Mouse (Mus musculus) intestine, embryonic 15.5 days (tissue): Measurements from ENCODE around the gene Tmem131. TPM values are rescaled to one million over a fixed set of nuclear protein-coding genes. Genes with fewer than 3 reads are reported as not detected.
A peak's percentile ranks its signal among the peaks of the same experiment; 100 is the strongest.

Source experiments
- ATAC-seq: fragments of 200-750 bp; cut with Nextera tagmentation; 2 replicates; pipeline ENCODE4 v1.8.0; 2017; ENCODE audit warnings: moderate TSS enrichment, moderate library complexity
- H3K27ac ChIP-seq: fragments of 300-500 bp; sonication (generic); 2 replicates; pipeline ENCODE4 v1.5.1; 2015; ENCODE audit warnings: mild to moderate bottlenecking, inconsistent platforms
- H3K27me3 ChIP-seq: fragments of 300-500 bp; sonication (generic); replicated peaks from 2 replicates; pipeline ENCODE4 v1.6.1; 2015; ENCODE audit warnings: inconsistent platforms
- H3K36me3 ChIP-seq: fragments of 300-500 bp; sonication (generic); 2 replicates; pipeline ENCODE4 v1.6.1; 2015; ENCODE audit warnings: inconsistent platforms
- H3K4me1 ChIP-seq: fragments of 300-500 bp; sonication (generic); replicated peaks from 2 replicates; pipeline ENCODE4 v1.6.1; 2015; ENCODE audit warnings: inconsistent platforms
- H3K4me2 ChIP-seq: fragments of 300-500 bp; sonication (generic); replicated peaks from 2 replicates; pipeline ENCODE4 v1.6.1; 2015; ENCODE audit warnings: mild to moderate bottlenecking, inconsistent platforms
- H3K4me3 ChIP-seq: fragments of 300-500 bp; sonication (generic); replicated peaks from 2 replicates; pipeline ENCODE4 v1.5.1; 2015; ENCODE audit warnings: inconsistent platforms
- H3K9ac ChIP-seq: fragments of 300-500 bp; sonication (generic); 2 replicates; pipeline ENCODE4 v1.6.1; 2015; ENCODE audit warnings: inconsistent platforms
- H3K9me3 ChIP-seq: fragments of 300-500 bp; sonication (generic); 2 replicates; pipeline ENCODE4 v1.6.1; 2016; ENCODE audit warnings: inconsistent platforms
- WGBS: fragments of 180-500 bp; shearing (Covaris S2); methylation state at CpG from one replicate; pipeline ENCODE4 v1.1.7; 2015; 5-methylcytosine and 5-hydroxymethylcytosine counted together
- polyA plus RNA-seq: library from polyadenylated mRNA; unstranded; fragments of >200 nt; fragmentation: Nextera tagmentation; extraction: Ambion mirVana; gene quantifications from 2 replicates; pipeline ENCODE4 v1.2.1, GENCODE M21; 2015

The Tmem131 gene
- polyA plus RNA-seq, 1 experiment from 2014 or later: 13.7 TPM

- WGBS: 61% methylated on average over 7 of the region's 7 CpGs
- H3K4me2 ChIP-seq: peak overlapping the region; percentile 23
- no peak overlapping the region for H3K9ac ChIP-seq
- H3K4me3 ChIP-seq: no peak overlapping the region
- H3K27me3 ChIP-seq: no peaks in the 10 kb centered on the region
- ATAC-seq: no peak
- peaks cover 11% of the 10 kb centered on the region; the same call in 1 of the 2 replicates for H3K4me1 ChIP-seq
- no peak overlapping the region for H3K27ac ChIP-seq
- no peaks in the 10 kb centered on the region for H3K9me3 ChIP-seq
- H3K36me3 ChIP-seq: no peaks in the 10 kb centered on the region
These were observed 6.9 kb downstream of the Tmem131 start for GRCm38 (mm10) chr1:36936567-36936966.

GRCm38 (mm10) chr1:36934778-36935177, 8.7 kb downstream of the Tmem131 start:
- 66% methylated on average over 6 of the region's 6 CpGs for WGBS
- Histone ChIP-seq H3K27me3 (no peaks in the 10 kb centered on the region), H3K4me2 (no peak overlapping the region), H3K9me3 (no peaks in the 10 kb centered on the region), H3K36me3 (no peaks in the 10 kb centered on the region), H3K27ac (no peak overlapping the region), H3K4me3 (no peak overlapping the region), H3K4me1 (peaks cover 11% of the 10 kb centered on the region; the same call in 1 of the 2 replicates), H3K9ac (no peak overlapping the region)
- ATAC-seq: no peak

GRCm38 (mm10) chr1:36933965-36934585, 9.4 kb downstream of the Tmem131 start:
- Histone ChIP-seq H3K27ac (no peak overlapping the region), H3K9me3 (no peaks in the 10 kb centered on the region), H3K9ac (no peak overlapping the region), H3K4me1 (peaks cover 11% of the 10 kb centered on the region; the same call in 1 of the 2 replicates), H3K36me3 (no peaks in the 10 kb centered on the region), H3K4me3 (no peak overlapping the region), H3K4me2 (no peak overlapping the region), H3K27me3 (no peaks in the 10 kb centered on the region)
- 73% methylated on average over 8 of the region's 8 CpGs for WGBS
- ATAC-seq: no peak

- H3K27ac ChIP-seq: no peak overlapping the region
- no peaks in the 10 kb centered on the region for H3K27me3 ChIP-seq
- no peaks in the 10 kb centered on the region for H3K9me3 ChIP-seq
- H3K36me3 ChIP-seq: no peaks in the 10 kb centered on the region
- H3K9ac ChIP-seq: no peak overlapping the region
- H3K4me1 ChIP-seq: 0 out of 2 replicates have a peak, but pooled peaks cover 8% of the 10 kb centered on the region
- ATAC-seq: no peak
- 86% methylated on average over 1 of the region's 1 CpGs for WGBS
- no peak overlapping the region for H3K4me3 ChIP-seq
- no peak overlapping the region for H3K4me2 ChIP-seq
These were observed 11.2 kb downstream of the Tmem131 start for GRCm38 (mm10) chr1:36932231-36932630.

- 83% methylated on average over 8 of the region's 8 CpGs for WGBS
- no peaks in the 10 kb centered on the region for H3K36me3 ChIP-seq
- no peak overlapping the region for H3K9ac ChIP-seq
- H3K4me3 ChIP-seq: no peak overlapping the region
- no peak for ATAC-seq
- peaks cover 12% of the 10 kb centered on the region; the same call in 1 of the 2 replicates for H3K4me1 ChIP-seq
- H3K9me3 ChIP-seq: no peaks in the 10 kb centered on the region
- no peaks in the 10 kb centered on the region for H3K27me3 ChIP-seq
- no peak overlapping the region for H3K4me2 ChIP-seq
- H3K27ac ChIP-seq: no peak overlapping the region
These were observed 12.6 kb downstream of the Tmem131 start for GRCm38 (mm10) chr1:36930911-36931310.

GRCm38 (mm10) chr1:36929996-36930395, 13.5 kb downstream of the Tmem131 start:
- Histone ChIP-seq H3K9ac (no peak overlapping the region), H3K4me3 (no peak overlapping the region), H3K36me3 (no peaks in the 10 kb centered on the region), H3K27ac (no peak overlapping the region), H3K4me1 (peaks cover 14% of the 10 kb centered on the region; the same call in 1 of the 2 replicates), H3K4me2 (no peak overlapping the region), H3K27me3 (no peaks in the 10 kb centered on the region), H3K9me3 (no peaks in the 10 kb centered on the region)
- WGBS: 72% methylated on average over 2 of the region's 2 CpGs
- no peak for ATAC-seq

- no peak overlapping the region for H3K27ac ChIP-seq
- no peak for ATAC-seq
These were observed 14.8 kb downstream of the Tmem131 start for GRCm38 (mm10) chr1:36928357-36929330.

GRCm38 (mm10) chr1:36927569-36927968, 15.9 kb downstream of the Tmem131 start:
- no peak overlapping the region for H3K4me2 ChIP-seq
- no peak overlapping the region for H3K27ac ChIP-seq
- no peaks in the 10 kb centered on the region for H3K27me3 ChIP-seq
- no peaks in the 10 kb centered on the region for H3K9me3 ChIP-seq
- H3K36me3 ChIP-seq: no peaks in the 10 kb centered on the region
- 73% methylated on average over 2 of the region's 2 CpGs for WGBS
- ATAC-seq: no peak
- peaks cover 19% of the 10 kb centered on the region for H3K4me1 ChIP-seq
- no peak overlapping the region for H3K4me3 ChIP-seq
- H3K9ac ChIP-seq: no peak overlapping the region

More at GRCm38 (mm10) chr1:36928357-36929330, 14.8 kb downstream of the Tmem131 start:
- peaks cover 13% of the 10 kb centered on the region for H3K4me1 ChIP-seq
- H3K36me3 ChIP-seq: no peaks in the 10 kb centered on the region
- H3K4me2 ChIP-seq: no peak overlapping the region
- no peaks in the 10 kb centered on the region for H3K9me3 ChIP-seq
- H3K9ac ChIP-seq: no peak overlapping the region
- WGBS: 78% methylated on average over 6 of the region's 6 CpGs
- no peaks in the 10 kb centered on the region for H3K27me3 ChIP-seq
- no peak overlapping the region for H3K4me3 ChIP-seq

- Histone ChIP-seq H3K9me3 (no peaks in the 10 kb centered on the region), H3K27me3 (no peaks in the 10 kb centered on the region), H3K4me1 (peaks cover 25% of the 10 kb centered on the region), H3K4me3 (no peak overlapping the region), H3K27ac (0 out of 2 replicates have a peak overlapping the region, but pooled peaks have one; percentile 59), H3K9ac (no peak overlapping the region), H3K4me2 (no peak overlapping the region), H3K36me3 (no peaks in the 10 kb centered on the region)
- WGBS: 66% methylated on average over 6 of the region's 6 CpGs
- 0 out of 2 replicates have a peak, but pooled peaks have one; percentile 37 for ATAC-seq
These were observed 16.7 kb downstream of the Tmem131 start for GRCm38 (mm10) chr1:36926738-36927137.

- Histone ChIP-seq H3K4me1 (peaks cover 30% of the 10 kb centered on the region), H3K9me3 (no peaks in the 10 kb centered on the region), H3K4me2 (peak overlapping the region; percentile 15; the same call in 1 of the 2 replicates), H3K36me3 (no peaks in the 10 kb centered on the region), H3K27me3 (no peaks in the 10 kb centered on the region), H3K4me3 (no peak overlapping the region), H3K9ac (no peak overlapping the region), H3K27ac (0 out of 2 replicates have a peak overlapping the region, but pooled peaks have one; percentile 59)
- 0 out of 2 replicates have a peak, but pooled peaks have one; percentile 16 for ATAC-seq
- WGBS: 67% methylated on average over 4 of the region's 4 CpGs
These were observed 17.2 kb downstream of the Tmem131 start for GRCm38 (mm10) chr1:36926246-36926645.

GRCm38 (mm10) chr1:36925781-36926180, 17.7 kb downstream of the Tmem131 start:
- Histone ChIP-seq H3K27ac (no peak overlapping the region), H3K4me1 (peaks cover 34% of the 10 kb centered on the region)
- WGBS: 46% methylated on average over 5 of the region's 5 CpGs

GRCm38 (mm10) chr1:36924853-36925252, 18.6 kb downstream of the Tmem131 start:
- no peak for ATAC-seq
- Histone ChIP-seq H3K36me3 (no peaks in the 10 kb centered on the region), H3K9ac (no peak overlapping the region), H3K27ac (no peak overlapping the region), H3K4me1 (peaks cover 44% of the 10 kb centered on the region), H3K4me3 (no peak overlapping the region), H3K9me3 (no peaks in the 10 kb centered on the region), H3K4me2 (no peak overlapping the region), H3K27me3 (no peaks in the 10 kb centered on the region)
- WGBS: 65% methylated on average over 2 of the region's 2 CpGs

More at GRCm38 (mm10) chr1:36925781-36926180, 17.7 kb downstream of the Tmem131 start:
- ATAC-seq: no peak
- no peak overlapping the region for H3K4me3 ChIP-seq
- no peak overlapping the region for H3K9ac ChIP-seq
- no peaks in the 10 kb centered on the region for H3K9me3 ChIP-seq
- H3K27me3 ChIP-seq: no peaks in the 10 kb centered on the region
- no peak overlapping the region for H3K4me2 ChIP-seq
- H3K36me3 ChIP-seq: no peaks in the 10 kb centered on the region
